8 mouse cellular contexts compared by ENCODE assay signal in genomic region chr15:85634322-85635141, GRCm38 (mm10). TPM values are rescaled to one million over a fixed set of nuclear protein-coding genes. Genes with fewer than 3 reads are reported as not detected.
DNase-seq lines count a peak whose midpoint lies in the region; ATAC-seq lines count a peak whose summit lies in the region.

No protein-coding gene starts in this region.

- H3K9me3 ChIP-seq in forebrain, embryonic 10.5 days = no peaks in the 10 kb centered on the region
- H3K9me3 ChIP-seq in heart, embryonic 16.5 days (replicated peaks; ENCODE audit: control insufficient read depth, low read length) = no peaks in the 10 kb centered on the region
- H3K9me3 ChIP-seq in liver, embryonic 15.5 days (replicated peaks) = no peaks in the 10 kb centered on the region
- H3K9me3 ChIP-seq in neural tube, embryonic 12.5 days = no peaks in the 10 kb centered on the region

- H3K27ac ChIP-seq in forebrain, embryonic 10.5 days = peak overlapping the region; percentile 94
- H3K27ac ChIP-seq in heart, embryonic 16.5 days (ENCODE audit: low read length) = peak overlapping the region; percentile 95
- H3K27ac ChIP-seq in liver, embryonic 15.5 days (replicated peaks) = peak overlapping the region; percentile 86
- H3K27ac ChIP-seq in neural tube, embryonic 12.5 days = peak overlapping the region; percentile 68

- DNase-seq in CD8-positive naive resting alpha-beta T cell, adult 2 months (ENCODE audit: low read depth in 2 of 2, low spot score in 2 of 2) = peak; percentile 100
- DNase-seq in c-Kit-positive CD71-negative TER-119-negative erythroid progenitor cells, embryonic 14.5 days (ENCODE audit: low read depth) = peak; percentile 94
- DNase-seq in forebrain, embryonic 10.5 days (ENCODE audit: extremely low spot score, low spot score) = peak; percentile 100
- DNase-seq in kidney, postnatal 36 days = peak; percentile 99
- DNase-seq in telencephalon, adult 2 months (ENCODE audit: low read depth, low spot score) = peak; percentile 99

- peaks cover 51% of the 10 kb centered on the region for H3K27me3 ChIP-seq in forebrain, embryonic 10.5 days (ENCODE audit: poor library complexity, severe bottlenecking)
- no peaks in the 10 kb centered on the region for H3K27me3 ChIP-seq in heart, embryonic 16.5 days (ENCODE audit: control insufficient read depth, insufficient read depth, low read length)
- no peaks in the 10 kb centered on the region; the same call in 1 of the 2 replicates for H3K27me3 ChIP-seq in liver, embryonic 15.5 days
- H3K27me3 ChIP-seq in neural tube, embryonic 12.5 days (replicated peaks) = no peaks in the 10 kb centered on the region

- peak; percentile 99 for ATAC-seq in heart, embryonic 16.5 days (replicated peaks; ENCODE audit: extremely low read depth, insufficient read depth, low FRiP score)
- ATAC-seq in liver, embryonic 15.5 days (ENCODE audit: insufficient read depth) = peak; percentile 93
- peak; percentile 96 for ATAC-seq in neural tube, embryonic 12.5 days (ENCODE audit: low FRiP score, low read depth)

- H3K4me3 ChIP-seq in forebrain, embryonic 10.5 days = peak overlapping the region; percentile 77
- H3K4me3 ChIP-seq in heart, embryonic 16.5 days (ENCODE audit: low read length) = peak overlapping the region; percentile 75
- peak overlapping the region; percentile 78 for H3K4me3 ChIP-seq in liver, embryonic 15.5 days (replicated peaks)
- peak overlapping the region; percentile 63 for H3K4me3 ChIP-seq in neural tube, embryonic 12.5 days

- H3K4me2 ChIP-seq in heart, embryonic 16.5 days (ENCODE audit: low read depth, low read length) = peak overlapping the region; percentile 71
- peak overlapping the region; percentile 81 for H3K4me2 ChIP-seq in liver, embryonic 15.5 days
- H3K4me2 ChIP-seq in neural tube, embryonic 12.5 days (replicated peaks) = peak overlapping the region; percentile 66

- H3K4me1 ChIP-seq in forebrain, embryonic 10.5 days = peaks cover 30% of the 10 kb centered on the region
- peaks cover 2% of the 10 kb centered on the region; the same call in 1 of the 2 replicates for H3K4me1 ChIP-seq in heart, embryonic 16.5 days (ENCODE audit: control insufficient read depth, insufficient read depth, low read length)
- peaks cover 21% of the 10 kb centered on the region for H3K4me1 ChIP-seq in liver, embryonic 15.5 days (replicated peaks)
- peaks cover 17% of the 10 kb centered on the region for H3K4me1 ChIP-seq in neural tube, embryonic 12.5 days

- no peaks in the 10 kb centered on the region for H3K36me3 ChIP-seq in forebrain, embryonic 10.5 days (replicated peaks)
- H3K36me3 ChIP-seq in heart, embryonic 16.5 days (ENCODE audit: control insufficient read depth, insufficient read depth) = no peaks in the 10 kb centered on the region
- H3K36me3 ChIP-seq in liver, embryonic 15.5 days (replicated peaks) = no peaks in the 10 kb centered on the region
- H3K36me3 ChIP-seq in neural tube, embryonic 12.5 days = no peaks in the 10 kb centered on the region

- under 1% methylated on average over 58 of the region's 58 CpGs for WGBS in forebrain, embryonic 10.5 days
- under 1% methylated on average over 58 of the region's 58 CpGs for WGBS in heart, embryonic 16.5 days
- under 1% methylated on average over 58 of the region's 58 CpGs for WGBS in liver, embryonic 15.5 days (ENCODE audit: insufficient replicate concordance)
- under 1% methylated on average over 58 of the region's 58 CpGs for WGBS in neural tube, embryonic 12.5 days

- peak overlapping the region; percentile 88 for H3K9ac ChIP-seq in heart, embryonic 16.5 days (ENCODE audit: low read length)
- H3K9ac ChIP-seq in liver, embryonic 15.5 days = peak overlapping the region; percentile 74
- peak overlapping the region; percentile 70 for H3K9ac ChIP-seq in neural tube, embryonic 12.5 days

RNA-seq across cellular contexts. Expression of gene Wnt7b, which starts 52.3 kb away (rescaled TPM):
- polyA plus RNA-seq in forebrain, embryonic 10.5 days (2016; fragmentation: Nextera tagmentation; extraction: Ambion mirVana) = 126 and 134 TPM in 2 replicates
- polyA plus RNA-seq in heart, embryonic 16.5 days (2015; fragmentation: Nextera tagmentation; extraction: Ambion mirVana) = 0.97 and 4.0 TPM in 2 replicates
- 0.18 and 0.21 TPM in 2 replicates for polyA plus RNA-seq in liver, embryonic 15.5 days (2015; fragmentation: Nextera tagmentation; extraction: Ambion mirVana)
- 90.3 and 99.7 TPM in 2 replicates for polyA plus RNA-seq in neural tube, embryonic 12.5 days (2016; fragmentation: Nextera tagmentation; extraction: Ambion mirVana)

Comparison
In these comparisons a context has a peak if more than half of its experiments do, and no peak if none do; other contexts are left out.
1. Peak in every context shown above with its lines: DNase-seq, ATAC-seq, H3K4me3 ChIP-seq and H3K27ac ChIP-seq.
2. RNA of gene Wnt7b, which starts 52.3 kb away (polyA plus RNA-seq): 126 to 134 TPM in forebrain, embryonic 10.5 days and 90.3 to 99.7 TPM in neural tube, embryonic 12.5 days; 0.97 to 4.0 TPM in heart, embryonic 16.5 days and 0.18 to 0.21 TPM in liver, embryonic 15.5 days; every median in the first group is over 10 times any median in the second.